Mouse (Mus musculus): ENCODE results near the gene Serpina1e. TPM values are rescaled to one million over a fixed set of nuclear protein-coding genes. Genes with fewer than 3 reads are reported as not detected.
"Not testable (repeated sequence)": the region's sequence is repeated elsewhere in the genome, so short reads cannot be mapped to it uniquely, and the experiment has no call there.

Serpina1e gene
- polyA plus RNA-seq, 1 experiment from 2014 or later: 0.42 TPM

DNA sequence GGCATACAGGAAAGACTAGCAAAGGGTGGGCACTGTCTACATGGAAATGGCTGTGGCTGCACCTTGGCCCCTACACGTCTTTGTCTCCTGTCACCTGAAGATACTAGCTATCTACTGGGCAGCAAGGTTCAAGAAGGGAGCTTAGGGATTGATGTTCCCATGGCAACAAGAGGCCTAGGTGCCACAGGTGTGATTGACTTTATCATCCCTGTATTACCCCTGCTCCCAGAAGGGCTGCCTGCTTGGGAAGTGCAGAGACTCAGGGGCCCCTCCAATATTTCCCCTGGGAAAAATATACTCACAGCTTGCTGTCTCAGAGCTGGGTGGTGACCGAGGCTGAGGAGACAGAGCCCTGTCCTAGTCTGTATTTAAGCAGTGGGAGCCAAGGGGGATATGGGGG is 2.2 kb downstream of the Serpina1e start:
- 73% methylated on average over 2 of the region's 2 CpGs for WGBS (ENCODE audit: insufficient replicate concordance)
- not testable (repeated sequence) for H3K36me3 ChIP-seq (ENCODE audit: control insufficient read depth, insufficient read depth, low read length); H3K4me1 ChIP-seq (ENCODE audit: control insufficient read depth, insufficient read depth, low read length); H3K27me3 ChIP-seq (ENCODE audit: control insufficient read depth, insufficient read depth, low read length); H3K9ac ChIP-seq (ENCODE audit: low read depth, low read length); H3K9me3 ChIP-seq (replicated peaks; ENCODE audit: control insufficient read depth, low read length); ATAC-seq (replicated peaks; ENCODE audit: insufficient number of reproducible peaks, low FRiP score, low TSS enrichment); H3K27ac ChIP-seq (ENCODE audit: low read depth, low read length); H3K4me3 ChIP-seq (ENCODE audit: low read depth, low read length); H3K4me2 ChIP-seq

DNA sequence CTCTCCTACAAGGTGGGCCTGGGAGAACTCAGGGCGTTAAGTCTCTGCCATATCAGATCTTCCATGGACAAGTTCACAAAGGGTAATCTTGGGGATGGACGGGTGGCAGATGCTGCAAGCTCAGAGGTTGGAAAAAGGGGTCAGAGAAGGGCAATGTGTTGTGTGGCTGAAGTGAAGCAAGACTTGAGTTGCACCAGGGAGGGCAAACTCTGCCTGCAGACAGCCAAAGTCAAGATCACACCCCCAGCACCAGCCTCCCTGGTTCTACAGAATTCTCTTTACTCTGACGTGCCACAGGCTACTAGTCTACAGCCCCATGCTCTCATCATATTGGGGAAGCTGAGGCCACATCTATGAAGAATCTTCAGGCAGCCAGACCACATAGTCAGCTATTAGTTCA is 5.8 kb downstream of the Serpina1e start:
- H3K27ac ChIP-seq (ENCODE audit: low read depth, low read length); H3K27me3 ChIP-seq (ENCODE audit: control insufficient read depth, insufficient read depth, low read length); H3K36me3 ChIP-seq (ENCODE audit: control insufficient read depth, insufficient read depth, low read length); H3K4me1 ChIP-seq (ENCODE audit: control insufficient read depth, insufficient read depth, low read length); ATAC-seq (replicated peaks; ENCODE audit: insufficient number of reproducible peaks, low FRiP score, low TSS enrichment); H3K4me2 ChIP-seq; H3K4me3 ChIP-seq (ENCODE audit: low read depth, low read length); H3K9me3 ChIP-seq (replicated peaks; ENCODE audit: control insufficient read depth, low read length); H3K9ac ChIP-seq (ENCODE audit: low read depth, low read length): not testable (repeated sequence)
- WGBS (ENCODE audit: insufficient replicate concordance): 57% methylated on average over 3 of the region's 3 CpGs

DNA sequence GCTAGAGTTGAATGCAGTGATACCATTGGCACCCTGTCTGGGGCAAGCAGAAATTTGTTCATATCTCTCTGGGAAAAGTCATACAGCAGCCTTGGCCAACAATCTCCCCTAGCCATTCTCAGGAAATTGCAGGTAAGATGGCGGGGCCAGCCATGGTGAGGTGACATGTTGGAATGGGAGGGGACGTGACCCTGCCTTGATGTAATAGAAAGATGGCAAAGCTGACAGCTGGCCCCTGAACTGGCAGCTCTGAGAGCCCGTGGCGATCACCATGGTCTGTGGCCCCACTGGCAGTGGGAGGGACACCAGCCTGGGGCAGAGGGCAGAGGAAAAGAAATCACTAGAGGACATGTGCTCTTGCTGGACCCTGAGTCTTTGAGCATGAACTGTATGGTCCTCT is 12.5 kb downstream of the Serpina1e start:
- Histone ChIP-seq H3K27ac (ENCODE audit: low read depth, low read length) (no peak overlapping the region), H3K9ac (ENCODE audit: low read depth, low read length) (no peak overlapping the region), H3K4me2 (no peak overlapping the region), H3K36me3 (ENCODE audit: control insufficient read depth, insufficient read depth, low read length) (no peaks in the 10 kb centered on the region), H3K27me3 (ENCODE audit: control insufficient read depth, insufficient read depth, low read length) (no peaks in the 10 kb centered on the region), H3K4me1 (ENCODE audit: control insufficient read depth, insufficient read depth, low read length) (no peaks in the 10 kb centered on the region), H3K9me3 (replicated peaks; ENCODE audit: control insufficient read depth, low read length) (peaks cover 8% of the 10 kb centered on the region), H3K4me3 (ENCODE audit: low read depth, low read length) (no peak overlapping the region)
- no peak for ATAC-seq (replicated peaks; ENCODE audit: insufficient number of reproducible peaks, low FRiP score, low TSS enrichment)
- 71% methylated on average over 4 of the region's 4 CpGs for WGBS (ENCODE audit: insufficient replicate concordance)

DNA sequence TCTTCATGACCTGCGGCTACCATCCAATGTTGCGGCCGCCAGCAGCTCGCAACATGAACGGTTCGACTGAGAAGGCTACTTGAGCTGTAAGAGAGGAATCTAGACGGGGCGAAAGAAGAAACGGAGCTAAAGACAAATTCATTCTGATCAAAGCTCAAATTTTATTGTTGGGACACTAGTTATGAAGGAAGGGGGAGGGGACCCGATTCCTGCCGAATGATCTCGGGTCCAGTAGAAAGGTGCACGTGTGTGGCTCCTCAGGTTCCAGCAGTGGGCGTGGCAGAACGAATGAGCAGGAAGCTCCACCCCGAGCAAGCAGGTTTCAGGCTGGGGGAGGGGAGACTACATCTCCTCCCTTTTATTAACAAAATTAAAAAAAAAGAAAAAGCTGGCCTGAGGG is 49.6 kb downstream of the Serpina1e start:
- not testable (repeated sequence) for H3K9ac ChIP-seq (ENCODE audit: low read depth, low read length); H3K4me1 ChIP-seq (ENCODE audit: control insufficient read depth, insufficient read depth, low read length); ATAC-seq (replicated peaks; ENCODE audit: insufficient number of reproducible peaks, low FRiP score, low TSS enrichment); H3K9me3 ChIP-seq (replicated peaks; ENCODE audit: control insufficient read depth, low read length); H3K4me2 ChIP-seq; H3K27ac ChIP-seq (ENCODE audit: low read depth, low read length); H3K4me3 ChIP-seq (ENCODE audit: low read depth, low read length); H3K27me3 ChIP-seq (ENCODE audit: control insufficient read depth, insufficient read depth, low read length); H3K36me3 ChIP-seq (ENCODE audit: control insufficient read depth, insufficient read depth, low read length)
- WGBS (ENCODE audit: insufficient replicate concordance): 89% methylated on average over 9 of the region's 16 CpGs

DNA sequence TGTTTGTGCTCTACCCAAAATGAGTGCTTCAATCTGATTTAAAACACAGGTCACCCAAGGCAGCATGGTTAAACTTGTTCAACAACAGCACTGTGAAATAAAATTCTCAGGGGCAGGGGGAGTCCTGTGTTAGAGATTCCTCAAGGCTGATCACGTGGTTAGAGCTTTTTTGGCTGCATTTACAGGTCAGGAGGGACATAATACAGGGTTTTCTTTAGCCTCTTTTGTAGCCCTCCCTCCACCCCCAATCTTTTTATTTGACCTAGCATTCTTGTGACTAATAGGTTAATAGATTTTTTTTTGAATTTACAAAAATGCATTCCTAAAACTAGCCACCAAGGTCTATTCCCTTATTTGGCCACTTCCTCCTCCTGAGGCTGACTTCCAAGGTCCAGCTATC is 51.0 kb downstream of the Serpina1e start:
- H3K36me3 ChIP-seq (ENCODE audit: control insufficient read depth, insufficient read depth, low read length); H3K27me3 ChIP-seq (ENCODE audit: control insufficient read depth, insufficient read depth, low read length); H3K9me3 ChIP-seq (replicated peaks; ENCODE audit: control insufficient read depth, low read length); H3K27ac ChIP-seq (ENCODE audit: low read depth, low read length); H3K4me2 ChIP-seq; ATAC-seq (replicated peaks; ENCODE audit: insufficient number of reproducible peaks, low FRiP score, low TSS enrichment); H3K4me3 ChIP-seq (ENCODE audit: low read depth, low read length); H3K9ac ChIP-seq (ENCODE audit: low read depth, low read length); H3K4me1 ChIP-seq (ENCODE audit: control insufficient read depth, insufficient read depth, low read length): not testable (repeated sequence)
- WGBS (ENCODE audit: insufficient replicate concordance): 30% methylated on average over 1 of the region's 1 CpGs

DNA sequence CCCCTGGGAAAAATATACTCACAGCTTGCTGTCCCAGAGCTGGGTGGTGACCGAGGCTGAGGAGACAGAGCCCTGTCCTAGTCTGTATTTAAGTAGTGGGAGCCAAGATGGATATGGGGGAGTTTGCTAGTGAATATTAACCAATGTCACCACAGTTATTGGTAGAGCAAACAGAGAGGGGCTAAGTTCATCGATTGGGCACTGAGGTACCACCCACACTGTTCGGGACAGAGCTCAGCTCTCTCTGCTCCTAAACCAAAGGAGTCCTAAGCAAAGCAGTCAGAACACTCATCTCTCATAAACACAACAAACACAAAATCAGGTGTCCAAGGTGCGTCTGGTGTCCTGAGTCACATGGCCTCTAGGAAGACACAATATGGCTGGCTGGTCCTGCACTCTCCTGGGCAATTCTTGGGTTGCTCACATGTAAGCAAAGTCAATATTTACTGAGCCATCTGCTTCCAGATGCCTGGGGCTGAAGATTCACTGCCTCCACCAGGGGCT is 53.9 kb downstream of the Serpina1e start, which contains the start of gene Serpina1c:
Serpina1c (minus strand) TSS at position 51 of the 504 bp plus-strand sequence.
- H3K9me3 ChIP-seq (replicated peaks; ENCODE audit: control insufficient read depth, low read length); H3K4me1 ChIP-seq (ENCODE audit: control insufficient read depth, insufficient read depth, low read length); H3K27me3 ChIP-seq (ENCODE audit: control insufficient read depth, insufficient read depth, low read length); ATAC-seq (replicated peaks; ENCODE audit: insufficient number of reproducible peaks, low FRiP score, low TSS enrichment); H3K36me3 ChIP-seq (ENCODE audit: control insufficient read depth, insufficient read depth, low read length); H3K4me2 ChIP-seq; H3K9ac ChIP-seq (ENCODE audit: low read depth, low read length); H3K27ac ChIP-seq (ENCODE audit: low read depth, low read length); H3K4me3 ChIP-seq (ENCODE audit: low read depth, low read length): not testable (repeated sequence)
- 62% methylated on average over 4 of the region's 4 CpGs for WGBS (ENCODE audit: insufficient replicate concordance)

DNA sequence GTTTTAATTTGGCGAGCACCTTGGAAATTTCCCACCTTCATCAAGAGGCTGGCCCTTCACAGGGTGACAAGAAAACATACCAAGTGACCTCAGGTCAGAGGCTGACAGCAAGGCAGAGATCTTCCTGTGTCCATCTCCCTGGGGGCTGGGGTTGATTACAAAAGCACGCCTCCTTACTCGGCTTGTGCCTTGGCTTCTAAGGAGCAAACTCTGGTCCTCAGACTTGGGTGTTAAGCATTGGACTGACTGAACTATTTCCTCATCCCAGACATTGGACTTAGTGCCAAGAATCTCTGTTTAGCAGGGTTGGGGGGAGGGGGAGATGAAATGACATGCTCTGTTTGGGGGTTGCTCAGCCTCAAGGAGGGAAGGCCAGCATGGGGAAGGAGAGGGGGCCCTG is 56.8 kb downstream of the Serpina1e start:
- H3K27ac ChIP-seq (ENCODE audit: low read depth, low read length); ATAC-seq (replicated peaks; ENCODE audit: insufficient number of reproducible peaks, low FRiP score, low TSS enrichment); H3K4me3 ChIP-seq (ENCODE audit: low read depth, low read length); H3K4me1 ChIP-seq (ENCODE audit: control insufficient read depth, insufficient read depth, low read length); H3K27me3 ChIP-seq (ENCODE audit: control insufficient read depth, insufficient read depth, low read length); H3K4me2 ChIP-seq; H3K9ac ChIP-seq (ENCODE audit: low read depth, low read length); H3K36me3 ChIP-seq (ENCODE audit: control insufficient read depth, insufficient read depth, low read length); H3K9me3 ChIP-seq (replicated peaks; ENCODE audit: control insufficient read depth, low read length): not testable (repeated sequence)
- WGBS (ENCODE audit: insufficient replicate concordance): 65% methylated on average over 3 of the region's 3 CpGs

Other genes starting within 250 kb of the Serpina1e start
- 0.80 TPM in 1 of 2 replicates, not detected in the other for gene Serpina1d, start 185.4 kb downstream of the Serpina1e start, polyA plus RNA-seq (2014; fragmentation: Nextera tagmentation; extraction: Ambion mirVana)
- 1.5 and 7.3 TPM in 2 replicates for gene Serpina1b, start 128.6 kb downstream of the Serpina1e start, polyA plus RNA-seq (2014; fragmentation: Nextera tagmentation; extraction: Ambion mirVana)
- gene Serpina1a, start 95.4 kb downstream of the Serpina1e start, polyA plus RNA-seq (2014; fragmentation: Nextera tagmentation; extraction: Ambion mirVana): 1.6 and 4.5 TPM in 2 replicates
- 0.23 and 0.87 TPM in 2 replicates for gene Serpina1c, start 54.1 kb downstream of the Serpina1e start, polyA plus RNA-seq (2014; fragmentation: Nextera tagmentation; extraction: Ambion mirVana)
- 0.16 TPM in 1 of 2 replicates, not detected in the other for gene Serpina11, start 31.0 kb upstream of the Serpina1e start, polyA plus RNA-seq (2014; fragmentation: Nextera tagmentation; extraction: Ambion mirVana)
- 0.04 and 0.21 TPM in 2 replicates for gene Serpina9, start 54.8 kb upstream of the Serpina1e start, polyA plus RNA-seq (2014; fragmentation: Nextera tagmentation; extraction: Ambion mirVana)
- 0.10 TPM in 1 of 2 replicates, not detected in the other for gene Serpina12, start 85.5 kb upstream of the Serpina1e start, polyA plus RNA-seq (2014; fragmentation: Nextera tagmentation; extraction: Ambion mirVana)
- not detected in 2 replicates for gene Serpina5, start 142.1 kb upstream of the Serpina1e start, polyA plus RNA-seq (2014; fragmentation: Nextera tagmentation; extraction: Ambion mirVana)
- gene Serpina3a, start 153.7 kb upstream of the Serpina1e start, polyA plus RNA-seq (2014; fragmentation: Nextera tagmentation; extraction: Ambion mirVana): not detected in 2 replicates
- 0.17 and 0.55 TPM in 2 replicates for gene Serpina3b, start 169.0 kb upstream of the Serpina1e start, polyA plus RNA-seq (2014; fragmentation: Nextera tagmentation; extraction: Ambion mirVana)
- 0.25 TPM in 1 of 2 replicates, not detected in the other for gene Serpina3c, start 194.9 kb upstream of the Serpina1e start, polyA plus RNA-seq (2014; fragmentation: Nextera tagmentation; extraction: Ambion mirVana)

Measured in heart, embryonic 11.5 days (tissue).